Mouse (Mus musculus) CD4-positive, CD25-positive, alpha-beta regulatory T cell, adult 9 weeks (primary cell): ENCODE results near the gene Gbe1. TPM values are rescaled to one million over a fixed set of nuclear protein-coding genes. Genes with fewer than 3 reads are reported as not detected.

Experiments
- polyA plus RNA-seq: library from polyadenylated mRNA; unstranded; fragments of 100-300 nt; shearing (Covaris generic); gene quantifications from one replicate; pipeline ENCODE4 v1.2.1, GENCODE M21; 2017

Gbe1 gene
- polyA plus RNA-seq = 16.4 TPM

DNA sequence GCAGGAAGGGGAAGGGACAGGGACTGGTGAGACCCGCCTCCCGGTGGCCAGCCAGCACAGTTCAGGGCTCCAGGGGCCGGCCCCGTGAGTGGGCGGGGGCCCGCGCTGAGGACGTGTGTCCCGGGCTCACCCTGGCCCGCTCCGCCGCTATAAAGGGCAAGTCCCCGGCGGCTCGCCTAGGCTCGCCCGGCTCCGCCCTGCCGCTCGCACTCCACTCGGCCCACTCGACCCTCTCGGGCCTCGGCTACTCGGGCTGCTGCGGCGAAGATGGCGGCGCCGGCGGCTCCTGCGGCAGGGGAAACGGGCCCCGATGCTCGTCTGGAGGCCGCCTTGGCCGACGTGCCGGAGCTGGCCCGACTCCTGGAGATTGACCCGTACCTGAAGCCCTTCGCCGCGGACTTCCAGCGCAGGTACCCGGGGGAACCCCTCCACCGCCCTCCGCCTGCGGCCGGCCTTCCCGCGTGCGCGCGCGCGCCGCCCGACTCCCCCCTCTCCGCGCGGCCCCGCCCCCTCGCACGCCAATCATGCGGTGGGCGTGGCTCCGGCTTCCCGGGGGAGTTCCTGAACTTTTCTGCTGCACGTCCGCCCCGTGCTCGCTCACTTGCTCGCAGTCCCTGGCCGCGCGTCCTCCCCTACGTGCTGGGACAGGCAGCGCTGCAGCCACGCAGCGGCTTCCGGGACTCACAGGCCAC lies at the start of gene Gbe1:
Gene Gbe1 (plus strand): TSS at position 64 of the 692 bp plus-strand sequence.

